Mouse (Mus musculus) layer of hippocampus, adult 18-20 months (tissue): ENCODE measurements around the gene Padi6. TPM values are rescaled to one million over a fixed set of nuclear protein-coding genes. Genes with fewer than 3 reads are reported as not detected.
A peak's percentile ranks its signal among the peaks of the same experiment; 100 is the strongest.

ENCODE experiments used
- DNase-seq, 2 experiments: peaks; one replicate each; pipeline ENCODE4 v3.0.0; 2022; ENCODE audit warnings: low spot score in 2 of 2
- total RNA-seq, 2 experiments: library from RNA; stranded (reverse); gene quantifications; 2 replicates each; pipeline ENCODE4 v1.2.3; 2021

Gene Padi6
- total RNA-seq, 2 experiments from 2014 or later, result 0.12 TPM; not detected in 1

DNA sequence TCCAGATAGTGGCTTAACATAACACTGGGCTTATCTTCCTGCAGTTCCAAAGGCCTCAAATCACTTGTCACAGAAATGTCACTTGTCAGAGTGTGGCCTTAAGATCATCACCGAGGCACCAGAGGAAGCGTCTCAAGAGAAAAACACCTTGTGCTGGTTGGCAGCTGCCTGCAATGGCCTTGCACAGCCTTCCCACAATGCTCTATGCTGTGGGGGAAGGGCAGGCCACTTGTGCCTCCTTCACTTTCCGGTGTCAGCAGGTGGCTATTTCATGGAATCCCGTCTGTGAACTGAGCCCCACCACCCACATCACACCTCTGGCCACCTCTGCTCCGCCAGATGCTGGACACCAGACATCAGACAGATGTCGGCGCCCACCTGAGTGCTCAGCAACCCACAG, 10.9 kb upstream of the Padi6 start:
- no peak for DNase-seq

DNA sequence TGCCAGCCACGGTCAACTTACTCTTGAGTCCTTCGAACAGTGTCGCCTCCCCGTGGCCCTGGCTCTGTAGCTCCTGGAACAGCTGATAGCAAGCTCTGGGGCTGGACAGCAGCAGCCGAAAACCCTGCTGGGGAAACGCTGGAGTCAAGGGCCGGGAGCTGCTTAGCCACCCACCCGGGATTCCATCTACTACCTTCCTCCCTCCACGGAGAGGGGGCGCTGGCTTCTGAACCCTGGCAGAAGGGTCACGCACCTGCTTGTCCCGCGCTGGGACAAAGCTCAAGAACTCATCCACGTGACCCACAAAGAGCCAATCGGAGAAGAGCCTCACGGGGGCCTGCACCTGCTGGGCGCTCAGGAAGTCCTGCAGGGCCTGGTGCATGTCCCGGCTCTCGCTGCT, 7.9 kb upstream of the Padi6 start:
- no peak for DNase-seq

DNA sequence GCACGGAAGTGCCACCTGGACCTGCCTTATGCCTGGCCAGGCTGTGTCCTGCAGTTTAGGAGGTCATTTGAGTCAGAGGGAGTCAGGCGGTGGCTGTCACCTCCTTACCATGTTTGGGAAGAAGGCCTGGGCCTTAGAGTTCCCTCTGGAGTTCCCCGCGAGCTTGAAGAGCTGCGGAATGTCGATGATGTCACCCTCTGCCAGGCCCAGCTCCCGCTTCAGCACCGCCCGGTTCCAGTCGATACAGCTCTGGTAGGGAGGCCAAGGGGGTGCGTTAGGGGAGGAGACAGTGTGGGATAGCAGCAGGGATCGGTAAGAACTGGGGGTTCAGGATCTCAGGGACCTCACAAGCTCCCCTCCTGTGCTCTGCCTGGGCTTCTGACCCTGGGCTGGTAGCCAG, 5.5 kb upstream of the Padi6 start:
- no peak for DNase-seq

DNA sequence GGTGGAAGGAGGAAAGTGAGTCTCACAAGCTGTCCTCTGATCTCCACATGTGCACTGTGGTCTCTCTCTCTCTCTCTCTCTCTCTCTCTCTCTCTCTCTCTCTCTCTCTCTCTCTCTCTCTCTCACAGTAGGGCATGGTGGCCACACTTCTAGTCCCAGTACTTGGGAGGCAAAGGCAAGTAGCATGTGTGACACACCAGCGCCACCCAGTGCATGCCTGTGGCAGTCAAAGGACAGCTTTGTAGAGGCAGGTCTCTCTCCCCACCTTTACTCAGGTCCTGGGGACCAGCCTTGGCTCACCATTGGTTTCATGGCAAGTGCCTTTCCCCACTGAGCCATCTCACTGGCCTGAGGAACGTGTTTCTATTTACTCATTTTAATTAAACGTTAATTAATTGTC, 2.2 kb upstream of the Padi6 start:
- DNase-seq, result peak; percentile 41 to 69

DNA sequence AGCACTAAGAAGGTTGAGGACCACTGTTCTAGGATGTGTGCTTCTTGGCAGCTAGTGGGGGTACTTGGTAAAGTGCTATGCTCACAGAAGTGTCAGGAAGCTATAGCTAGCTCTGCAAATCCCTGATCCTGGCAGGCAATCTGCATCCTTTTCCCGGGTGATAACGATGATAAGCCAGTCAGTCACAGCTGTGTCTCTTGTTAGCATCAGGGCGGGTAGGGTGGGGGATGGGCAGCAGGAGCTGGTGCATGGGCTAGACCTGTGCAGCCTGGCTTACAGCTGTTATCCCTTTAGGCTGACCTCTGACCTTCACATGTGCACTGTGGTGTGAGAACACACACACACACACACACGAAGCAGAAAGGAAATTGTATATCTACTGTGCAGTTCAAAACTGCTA, 643 bp upstream of the Padi6 start:
- DNase-seq, result no peak

DNA sequence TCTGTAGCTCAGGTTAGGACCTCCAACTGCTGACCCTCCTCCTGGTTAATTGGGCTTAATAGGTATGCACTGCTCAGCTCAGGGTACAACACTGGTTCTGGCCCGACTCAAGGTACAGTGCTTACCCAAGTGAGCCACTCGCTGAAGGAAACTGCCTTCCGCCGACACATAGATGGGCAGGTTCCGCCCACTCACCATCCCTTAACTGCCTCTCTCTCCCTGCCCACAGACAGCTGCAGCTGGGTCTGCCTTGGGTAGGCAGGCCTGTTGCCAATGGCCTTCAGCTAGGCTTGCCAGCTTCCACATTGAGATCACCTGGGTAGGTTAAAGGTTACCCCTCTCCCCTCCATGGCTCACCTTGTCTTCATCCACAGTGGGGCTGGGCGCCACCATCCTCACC, 1.0 kb downstream of the Padi6 start:
- no peak for DNase-seq

DNA sequence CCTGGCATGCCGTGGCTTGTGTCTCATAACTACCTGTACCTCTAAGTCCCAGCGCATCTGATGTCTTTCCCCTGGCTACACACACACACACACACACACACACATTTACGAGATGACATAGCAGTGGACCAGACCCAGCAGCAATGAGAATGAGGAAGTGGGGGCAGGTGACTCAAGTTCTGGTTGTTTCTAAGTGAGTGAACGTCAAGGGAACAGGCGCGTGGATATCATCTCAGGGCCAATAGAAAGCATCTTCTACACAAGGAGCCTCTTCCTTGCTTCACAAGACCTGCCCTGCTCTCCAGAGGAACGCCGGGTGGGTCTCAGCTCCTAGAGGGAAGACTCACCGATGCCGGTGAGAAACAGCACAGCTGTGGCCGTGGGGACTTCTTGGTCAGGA, 1.8 kb downstream of the Padi6 start:
- no peak for DNase-seq

DNA sequence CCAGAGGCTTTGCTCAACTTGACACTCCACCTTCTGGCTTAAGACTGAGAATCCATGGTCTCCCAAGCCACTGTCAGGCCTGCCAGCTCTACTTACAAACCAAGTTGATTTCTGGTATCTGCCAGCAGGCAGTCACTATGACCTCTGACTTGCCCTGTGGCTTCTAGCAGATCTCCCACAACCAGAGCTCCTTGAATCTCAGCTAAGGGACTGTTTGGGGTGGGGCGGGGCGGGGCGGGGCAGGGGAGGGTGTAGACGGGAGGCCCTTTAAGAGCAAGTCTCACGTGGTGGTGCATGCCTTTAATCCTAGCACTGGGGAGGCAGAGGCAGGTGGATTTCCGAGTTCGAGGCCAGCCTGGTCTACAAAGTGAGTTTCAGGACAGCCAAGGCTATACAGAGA, 9.6 kb downstream of the Padi6 start:
- DNase-seq, result no peak

DNA sequence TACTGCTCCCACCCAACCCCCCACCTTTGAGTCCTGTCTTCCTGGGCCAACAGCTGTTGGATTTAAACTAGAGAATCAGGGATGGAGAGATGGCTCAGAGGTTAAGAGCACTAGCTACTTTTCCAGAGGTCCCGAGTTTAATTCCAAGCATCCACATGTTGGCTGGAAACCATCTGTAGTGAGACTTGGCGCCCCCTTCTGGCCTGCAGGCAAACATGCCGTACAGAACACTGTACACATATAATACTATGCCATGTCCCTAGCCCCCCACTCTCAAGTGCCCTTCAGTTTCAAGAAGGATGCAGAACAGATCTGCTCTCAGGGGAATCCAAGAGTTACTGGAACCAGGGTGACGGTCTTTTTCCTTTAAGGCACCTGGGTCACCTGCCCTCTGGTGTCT, 10.8 kb downstream of the Padi6 start:
- no peak for DNase-seq

DNA sequence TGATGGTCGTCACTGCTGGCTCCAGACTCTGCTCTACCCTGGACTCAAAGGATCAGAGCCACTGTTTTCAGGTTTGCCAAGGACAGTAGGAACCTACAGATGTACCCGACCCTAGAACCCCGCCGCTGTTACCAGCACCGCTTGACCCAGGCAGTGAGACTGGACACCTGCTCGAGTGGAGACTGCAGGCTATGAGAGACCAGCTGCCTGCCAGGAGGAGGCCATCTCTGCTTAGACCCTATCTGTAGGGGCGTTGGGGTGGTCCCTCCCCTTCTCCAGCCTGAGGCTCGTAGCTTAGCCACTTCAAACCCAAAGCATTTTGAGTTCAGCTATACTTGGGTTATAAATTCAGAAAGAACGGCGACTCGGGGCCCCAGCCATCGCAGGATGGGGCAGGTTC, 15.5 kb downstream of the Padi6 start:
- no peak for DNase-seq

DNA sequence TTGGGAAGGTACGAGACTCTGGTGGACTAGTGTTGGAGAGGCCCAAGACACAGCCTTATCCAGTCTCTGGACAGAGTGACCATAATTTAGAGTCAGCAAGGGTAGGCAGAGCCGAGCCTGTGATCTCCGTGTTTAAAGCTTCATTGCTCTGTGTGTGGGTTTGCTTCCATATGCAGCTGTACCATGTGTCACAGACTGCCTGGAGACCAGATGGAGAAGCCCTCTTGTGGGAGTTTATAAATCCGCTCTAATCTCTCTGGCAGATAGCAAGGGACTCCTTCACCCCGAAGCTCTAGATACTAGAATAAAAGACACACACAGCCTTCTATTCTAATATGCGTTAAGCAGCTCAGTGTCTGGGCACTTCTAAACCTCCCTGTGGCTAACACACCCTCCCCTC, 17.7 kb downstream of the Padi6 start:
- DNase-seq, result peak; percentile 52 to 80

DNA sequence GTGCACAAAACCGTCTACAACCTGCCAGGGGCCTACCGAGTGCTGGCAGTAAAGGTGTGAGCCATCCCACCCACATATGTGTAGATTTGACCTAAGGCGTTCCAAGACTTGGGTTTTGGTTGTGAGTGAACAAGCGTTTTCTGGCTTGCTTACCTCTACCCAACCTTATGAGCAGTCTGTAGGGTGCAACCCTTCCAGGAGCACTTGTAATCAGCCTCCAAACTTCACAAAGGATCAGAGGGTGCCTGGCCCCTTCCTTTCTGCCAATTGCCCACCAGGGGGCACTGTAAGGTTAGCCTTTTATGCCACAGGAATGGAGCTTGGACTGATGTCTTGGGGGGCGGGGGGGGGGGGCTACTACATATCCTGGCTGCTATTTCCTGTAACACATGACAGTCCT, 18.6 kb downstream of the Padi6 start:
- peak in 1 of 2 experiments; percentile 26 for DNase-seq

DNA sequence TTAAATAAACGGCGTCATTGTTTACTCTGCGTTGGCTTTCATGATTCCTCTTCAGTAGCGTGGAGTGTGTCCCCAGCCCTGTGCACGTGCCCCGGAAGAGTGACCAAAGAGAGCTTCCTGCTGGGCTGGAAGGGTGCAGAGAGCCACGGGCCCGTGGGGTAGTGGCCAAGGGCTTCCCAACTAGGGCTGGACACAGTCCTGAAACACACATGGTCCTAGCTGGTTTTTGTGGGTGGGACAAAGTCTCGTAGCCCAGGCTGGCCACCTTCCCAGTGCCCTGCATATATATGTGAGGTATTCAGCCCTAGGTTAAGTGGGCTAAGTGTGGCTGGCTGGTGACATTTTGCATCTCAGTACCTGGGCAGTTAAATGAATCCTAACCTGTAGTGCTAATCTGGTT, 19.3 kb downstream of the Padi6 start:
- DNase-seq, result no peak

DNA sequence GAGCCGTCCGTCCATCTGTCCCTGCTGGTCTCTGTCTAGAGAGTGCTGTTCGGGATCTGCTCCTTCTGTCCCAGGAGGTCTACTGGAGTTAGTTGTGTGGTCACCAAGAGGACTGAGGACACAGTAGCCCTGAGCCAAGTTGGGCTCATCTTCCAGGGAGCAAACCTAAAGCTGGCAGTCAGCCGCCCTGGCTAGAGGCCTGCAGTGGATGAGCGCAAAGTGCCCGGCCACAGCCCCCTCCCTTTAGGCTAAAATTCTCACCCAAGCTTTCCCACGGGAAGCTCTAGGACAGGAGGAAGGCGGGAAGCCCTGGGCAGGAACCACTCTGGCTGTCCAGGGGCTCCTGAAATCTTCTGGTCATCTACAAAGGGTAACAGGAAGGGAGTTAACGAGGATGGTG, 19.7 kb downstream of the Padi6 start:
- DNase-seq, result no peak

DNA sequence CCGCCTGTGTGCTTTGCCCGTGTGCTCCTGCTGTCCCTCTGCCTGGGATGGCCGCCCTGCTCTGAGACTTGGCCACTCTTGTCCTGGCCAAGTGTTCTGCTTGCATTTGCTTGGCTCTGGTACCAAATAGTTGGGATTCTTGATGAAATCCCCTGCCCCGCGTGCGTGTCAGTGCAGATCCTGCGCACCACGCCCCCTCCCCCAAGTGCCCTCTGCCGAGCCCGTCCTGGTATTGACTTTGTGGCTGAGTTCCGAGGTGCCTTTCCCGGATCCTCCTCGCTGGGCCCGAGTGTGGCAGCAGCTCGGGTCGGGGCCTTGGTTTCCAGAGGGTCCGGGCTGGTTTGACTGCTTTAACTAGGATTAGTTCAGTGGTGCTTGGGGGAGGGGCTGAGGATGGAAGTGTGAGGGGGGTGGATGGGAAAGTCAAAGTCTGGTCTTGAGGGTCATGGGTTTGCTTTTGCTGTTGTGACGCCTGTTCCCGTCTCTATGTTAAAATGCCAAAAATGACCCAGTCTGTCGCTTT, 20.4 kb downstream of the Padi6 start:
- DNase-seq, result no peak

DNA sequence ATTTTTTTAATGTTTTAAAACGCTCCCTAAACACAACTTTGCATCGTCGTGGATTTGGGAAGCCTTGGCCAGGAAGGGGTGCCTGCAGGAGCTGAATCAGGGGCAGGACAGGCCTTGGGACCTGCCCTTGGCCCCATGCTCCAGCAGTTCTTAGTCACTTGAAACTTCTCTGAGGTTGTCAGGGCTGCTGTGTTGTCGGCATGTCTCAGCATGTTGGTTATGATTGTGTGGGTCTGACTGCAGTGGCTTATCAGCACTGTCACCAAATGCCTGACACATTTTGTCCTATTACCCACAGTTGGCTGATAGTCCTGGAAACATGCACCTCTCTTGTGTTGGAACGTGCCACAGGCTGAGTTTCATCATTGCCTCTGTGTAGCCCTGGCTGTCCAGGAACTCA, 22.4 kb downstream of the Padi6 start:
- no peak for DNase-seq

DNA sequence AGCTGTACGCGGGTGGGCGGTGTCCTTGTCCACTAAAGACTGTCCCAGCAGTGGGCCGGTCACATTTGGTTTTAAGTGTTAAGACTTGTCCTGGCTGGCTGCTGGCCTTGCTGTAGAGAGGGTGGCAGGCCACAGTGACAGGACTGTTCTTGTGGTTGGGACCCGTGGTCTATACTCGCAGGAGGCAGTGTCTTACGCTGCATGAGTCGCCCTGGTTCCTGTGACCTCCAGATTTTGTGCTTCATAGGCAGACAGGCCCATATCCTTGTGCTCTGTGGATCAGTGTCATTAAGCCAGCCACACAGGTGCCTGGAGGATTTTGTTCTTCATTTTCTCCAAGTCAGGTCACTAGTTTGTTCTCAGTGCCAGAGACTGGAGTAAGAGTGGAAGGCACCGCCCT, 24.0 kb downstream of the Padi6 start:
- DNase-seq, result no peak

DNA sequence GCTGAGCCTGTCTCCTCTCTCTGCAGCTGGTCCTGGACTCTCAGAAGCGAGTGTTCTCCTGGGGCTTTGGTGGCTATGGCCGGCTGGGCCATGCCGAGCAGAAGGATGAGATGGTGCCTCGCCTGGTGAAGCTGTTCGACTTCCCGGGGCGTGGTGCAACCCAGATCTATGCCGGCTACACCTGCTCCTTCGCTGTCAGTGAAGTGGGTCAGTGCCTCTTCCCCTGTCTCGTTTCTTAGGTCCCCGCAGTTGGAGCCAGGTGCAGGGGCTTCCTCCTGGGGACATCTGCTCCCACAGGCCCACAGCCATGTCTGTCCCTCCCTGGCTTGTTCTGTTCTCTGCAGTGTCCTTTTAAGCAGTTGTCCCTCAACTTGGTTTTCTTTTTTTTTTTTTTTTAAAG, 25.4 kb downstream of the Padi6 start:
- DNase-seq, result no peak

DNA sequence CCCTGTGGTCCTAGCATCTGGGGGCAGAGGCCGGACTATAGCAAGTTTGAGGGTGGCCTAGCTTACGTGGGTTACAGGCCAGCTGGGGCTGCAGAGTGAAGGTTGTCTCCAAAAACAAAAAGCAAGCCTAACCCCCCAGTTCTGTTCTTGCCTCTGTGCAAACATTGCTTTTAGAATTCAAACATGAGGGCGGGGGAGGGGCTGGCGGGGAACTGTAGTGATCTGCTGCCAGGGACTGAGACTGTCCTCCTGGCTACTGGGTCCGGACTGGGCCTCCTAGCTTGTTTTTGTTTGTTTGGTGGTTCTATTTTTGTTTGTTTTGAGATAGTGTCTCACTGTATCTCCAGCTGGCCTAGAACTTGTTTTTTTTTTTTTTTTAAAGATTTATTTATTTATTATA, 27.9 kb downstream of the Padi6 start:
- DNase-seq, result no peak

DNA sequence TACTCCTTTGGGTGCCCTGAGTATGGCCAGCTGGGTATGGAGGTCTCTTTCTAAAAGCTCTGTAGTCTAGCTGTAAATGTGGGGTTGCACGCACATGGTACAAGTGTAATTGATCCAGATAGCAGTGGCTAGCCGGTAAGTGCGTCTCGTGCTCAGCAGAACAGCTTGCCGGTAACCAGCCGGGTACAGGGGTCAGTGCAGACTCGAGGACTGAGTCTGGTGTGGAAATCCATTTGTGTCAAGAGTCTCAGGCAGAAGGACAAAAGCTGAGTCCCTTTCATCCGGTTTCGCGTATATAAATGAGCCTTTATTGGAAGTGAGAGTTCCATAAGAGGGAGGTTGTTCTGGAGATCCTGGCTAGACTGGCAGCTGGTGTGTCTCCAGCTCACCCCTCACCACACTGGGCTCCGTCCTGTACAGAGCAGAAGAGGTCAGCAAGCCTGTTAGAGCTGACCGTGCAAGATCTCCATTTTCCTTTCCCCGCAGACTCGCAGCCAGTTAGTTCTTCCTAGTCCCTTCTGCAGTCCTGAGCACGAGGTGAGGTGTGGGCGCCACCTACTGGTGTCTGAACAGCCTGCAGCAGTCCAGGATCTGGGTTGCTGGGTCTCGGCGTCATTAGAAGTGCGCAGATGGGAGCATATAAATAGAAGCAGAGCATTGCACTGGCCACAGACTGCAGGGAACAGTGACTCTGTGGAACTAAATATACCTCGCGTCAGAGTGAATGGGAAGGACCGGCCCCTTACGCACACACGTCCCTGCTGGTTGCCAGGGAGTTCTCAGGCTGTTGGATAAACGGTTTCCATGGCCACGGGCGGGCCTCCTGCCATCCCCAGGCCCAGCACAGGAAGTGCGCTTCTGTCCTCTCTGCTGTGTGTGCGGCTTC, 28.7 kb downstream of the Padi6 start:
- DNase-seq, result peak; percentile 96 to 99

DNA sequence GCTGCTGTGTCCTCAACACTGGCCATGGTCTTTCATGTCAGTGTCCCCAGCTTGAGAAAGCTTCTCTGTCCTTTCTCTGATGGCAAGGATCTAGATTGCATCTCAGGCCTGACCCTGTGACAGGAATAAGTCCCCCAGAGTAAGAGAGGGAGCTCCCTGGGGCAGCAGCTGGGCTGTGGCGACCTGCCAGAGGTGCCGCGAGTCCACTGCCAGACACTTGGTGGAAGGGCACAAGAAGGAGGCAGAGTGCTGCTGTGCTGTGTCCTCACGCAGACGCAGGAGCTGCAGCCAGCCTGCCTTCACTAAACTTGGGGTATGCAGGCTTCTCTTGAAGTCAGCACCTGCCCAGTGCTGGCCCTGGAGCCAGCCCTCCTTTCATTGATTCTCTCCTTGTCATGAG, 31.1 kb downstream of the Padi6 start:
- DNase-seq, result no peak

DNA sequence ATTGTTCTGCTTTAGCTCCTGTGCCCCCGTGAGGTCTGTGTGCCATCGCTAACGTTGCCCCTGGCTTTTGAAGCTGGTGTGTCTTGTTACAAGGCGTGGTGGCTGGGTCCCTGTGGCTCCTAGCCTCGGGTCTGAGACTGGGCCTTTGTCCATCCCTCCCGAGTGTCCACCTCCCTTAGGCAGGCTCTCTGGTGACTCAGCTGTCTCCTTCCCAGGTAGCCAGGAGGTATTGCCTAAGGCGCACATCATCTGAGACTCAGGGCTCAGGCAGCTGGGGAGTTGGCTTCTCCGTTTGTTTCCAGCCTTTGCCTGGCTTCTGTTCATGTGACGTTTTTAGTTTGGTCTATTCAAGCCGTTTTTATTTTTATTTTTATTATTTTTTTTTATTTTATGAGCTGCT, 31.7 kb downstream of the Padi6 start:
- DNase-seq, result no peak

DNA sequence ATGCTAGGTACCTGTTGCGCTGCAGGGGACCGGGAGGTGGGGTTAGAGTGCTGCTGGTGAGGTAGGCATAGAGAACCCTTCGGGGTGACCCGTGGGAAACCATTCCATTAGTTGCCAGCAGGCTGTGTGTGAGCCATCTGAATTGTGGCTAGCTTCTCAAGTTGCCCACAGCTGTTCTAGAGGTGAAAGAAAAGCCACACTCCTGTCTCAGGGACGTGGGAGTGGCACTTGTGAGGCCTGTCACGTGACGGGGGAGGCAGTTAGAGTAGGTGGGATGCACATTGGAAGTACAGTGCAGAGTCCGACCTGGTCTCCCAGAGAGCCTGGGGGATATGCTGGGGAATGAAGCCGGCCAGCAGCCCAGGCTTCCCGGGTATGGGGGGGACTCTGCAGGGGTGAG, 32.8 kb downstream of the Padi6 start:
- no peak for DNase-seq
